Mouse (Mus musculus): ENCODE data around the gene Ucn2. TPM values are rescaled to one million over a fixed set of nuclear protein-coding genes. Genes with fewer than 3 reads are reported as not detected.

Ucn2 gene
- total RNA-seq, 2 experiments from 2014 or later: 0.78 TPM; not detected in 1

GRCm38 (mm10) chr9:109028421-109028820 is 42.6 kb downstream of the Ucn2 start:
- intact Hi-C loops (cut with DNase I): no loop called here
- no peak for DNase-seq

- intact Hi-C loops (cut with DNase I): no loop called here
- no peak for DNase-seq
Observed at GRCm38 (mm10) chr9:109028919-109029318, 43.1 kb downstream of the Ucn2 start.

- no peak for DNase-seq
- intact Hi-C loops (cut with DNase I): no loop called here
Observed at GRCm38 (mm10) chr9:109030312-109030711, 44.5 kb downstream of the Ucn2 start.

- DNase-seq: no peak
- intact Hi-C loops (cut with DNase I): no loop called here
Observed at GRCm38 (mm10) chr9:109031001-109031400, 45.2 kb downstream of the Ucn2 start.

- no peak for DNase-seq
- intact Hi-C loops (cut with DNase I): no loop called here
Observed at GRCm38 (mm10) chr9:109031686-109032085, 45.9 kb downstream of the Ucn2 start.

GRCm38 (mm10) chr9:109032435-109032834 is 46.6 kb downstream of the Ucn2 start:
- DNase-seq: no peak
- intact Hi-C loops (cut with DNase I): no loop called here

Small RNA genes within 50 kb of the gene (microRNA-seq; reads per million reads assigned to microRNA genes)
- gene Mir711: not detected

Other genes with a start within 250 kb of the Ucn2 start
- 100 to 1,000 TPM; 188 to 206 TPM for gene Ip6k2, start 202.2 kb upstream of the Ucn2 start, total RNA-seq (2021)
- gene Nckipsd, start 177.6 kb upstream of the Ucn2 start, total RNA-seq (2021): 10 to 100 TPM; 28.9 to 35.9 TPM
- gene Celsr3, start 159.7 kb upstream of the Ucn2 start, total RNA-seq (2021): 100 to 1,000 TPM; 103 to 112 TPM
- 10 to 100 TPM; 22.8 to 27.4 TPM for gene Slc26a6, start 132.7 kb upstream of the Ucn2 start, total RNA-seq (2021)
- gene Tmem89, start 71.4 kb upstream of the Ucn2 start, total RNA-seq (2021): under 1 TPM in 1 of 2 experiments, not detected in 1; 0.38 TPM
- gene Uqcrc1, start 49.4 kb upstream of the Ucn2 start, total RNA-seq (2021): 100 to 1,000 TPM; 292 to 300 TPM
- gene Col7a1, start 32.4 kb upstream of the Ucn2 start, total RNA-seq (2021): 1 to 10 TPM; 6.2 to 8.1 TPM
- 10 to 100 TPM; 25.5 to 25.8 TPM for gene Pfkfb4, start 5.8 kb downstream of the Ucn2 start, total RNA-seq (2021)
- 10 to 100 TPM; 48.3 to 54.7 TPM for gene Shisa5, start 52.6 kb downstream of the Ucn2 start, total RNA-seq (2021)
- gene Trex1, start 73.7 kb downstream of the Ucn2 start, total RNA-seq (2021): 10 to 100 TPM; 14.8 to 15.1 TPM
- 10 to 100 TPM; 33.4 to 37.4 TPM for gene Atrip, start 88.1 kb downstream of the Ucn2 start, total RNA-seq (2021)
- gene Ccdc51, start 96.5 kb downstream of the Ucn2 start, total RNA-seq (2021): 1 to 10 TPM; 7.9 to 8.4 TPM
- gene Tma7, start 96.6 kb downstream of the Ucn2 start, total RNA-seq (2021): 100 to 1,000 TPM; 385 to 398 TPM
- gene Plxnb1, start 109.4 kb downstream of the Ucn2 start, total RNA-seq (2021): 100 to 1,000 TPM in 1 of 2 experiments, 10 to 100 TPM in 1; 90.0 to 105 TPM
- not detected for gene Fbxw21, start 176.0 kb downstream of the Ucn2 start, total RNA-seq (2021)
- not detected for gene Fbxw13, start 210.0 kb downstream of the Ucn2 start, total RNA-seq (2021)
- gene Fbxw20, start 248.7 kb downstream of the Ucn2 start, total RNA-seq (2021): not detected

Data from left cerebral cortex, postnatal 4 days (tissue).